Mouse (Mus musculus) gastrocnemius, postnatal 10 days (tissue): ENCODE data around the gene Slc9b1. TPM values are rescaled to one million over a fixed set of nuclear protein-coding genes. Genes with fewer than 3 reads are reported as not detected.

Experiments used
- DNase-seq: peaks from one replicate; pipeline ENCODE4 v3.0.0; 2021; ENCODE audit warnings: mixed read lengths
- total RNA-seq, 2 experiments: library from RNA; stranded (reverse); gene quantifications; 2 replicates each; pipeline ENCODE4 v1.2.3; 2021

Gene Slc9b1
- total RNA-seq, 2 experiments from 2014 or later = not detected

DNA sequence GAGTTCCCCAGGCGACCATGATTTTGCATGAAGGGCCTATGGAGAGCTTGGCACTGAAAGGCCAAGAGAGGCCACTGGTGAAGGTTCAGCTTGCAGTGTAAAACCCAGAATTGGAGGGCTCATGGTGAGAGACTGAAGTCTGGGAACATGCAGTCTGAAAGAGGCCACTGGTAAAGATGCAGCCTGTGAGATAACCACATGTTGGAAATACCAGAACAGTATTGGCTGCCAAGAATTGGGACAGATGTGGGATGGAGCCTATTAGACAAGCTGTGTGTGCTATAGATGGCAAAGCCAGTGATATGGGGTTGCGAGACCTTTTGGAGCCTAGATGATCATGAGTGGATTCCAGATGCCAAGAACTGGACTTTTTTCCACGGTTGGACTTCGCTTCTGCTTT, 32.0 kb downstream of the Slc9b1 start:
- no peak for DNase-seq

DNA sequence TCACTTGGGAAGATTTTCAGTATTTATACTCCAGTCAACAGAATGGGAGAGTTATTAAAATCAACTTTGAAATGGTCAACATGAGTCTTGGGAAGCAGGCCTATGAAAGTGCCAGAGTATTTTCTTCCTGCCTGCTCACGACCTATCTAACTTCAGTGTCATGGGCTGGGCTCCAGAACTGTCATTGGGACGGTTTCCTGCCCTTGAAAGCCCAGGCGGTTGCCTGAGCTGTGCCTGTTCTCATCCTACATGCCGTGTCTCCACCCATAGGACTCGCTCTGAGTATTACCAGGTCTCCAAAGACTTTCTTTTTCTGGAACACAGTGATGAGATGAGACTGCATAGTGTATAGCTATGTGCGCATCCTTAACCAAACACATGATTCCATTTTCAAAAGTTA, 45.4 kb downstream of the Slc9b1 start:
- DNase-seq = no peak

DNA sequence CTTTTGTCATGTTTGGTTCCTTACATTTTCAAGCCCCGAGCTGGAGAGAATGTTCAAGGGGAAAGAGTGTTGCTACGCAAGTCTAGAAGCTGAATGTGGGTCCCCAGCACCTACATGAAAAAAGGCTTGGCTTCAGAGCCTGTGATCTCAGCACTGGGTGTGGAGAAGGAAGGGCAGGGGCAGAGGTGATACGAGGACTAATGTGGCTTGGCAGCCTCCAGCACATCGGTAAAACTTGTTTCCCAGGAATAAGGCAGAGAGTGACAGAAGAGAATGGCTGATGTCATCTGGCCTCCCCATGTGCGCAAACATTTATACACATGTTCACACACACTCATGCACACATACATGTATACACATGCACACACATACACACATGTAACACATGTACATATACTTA, 47.3 kb downstream of the Slc9b1 start:
- no peak for DNase-seq

DNA sequence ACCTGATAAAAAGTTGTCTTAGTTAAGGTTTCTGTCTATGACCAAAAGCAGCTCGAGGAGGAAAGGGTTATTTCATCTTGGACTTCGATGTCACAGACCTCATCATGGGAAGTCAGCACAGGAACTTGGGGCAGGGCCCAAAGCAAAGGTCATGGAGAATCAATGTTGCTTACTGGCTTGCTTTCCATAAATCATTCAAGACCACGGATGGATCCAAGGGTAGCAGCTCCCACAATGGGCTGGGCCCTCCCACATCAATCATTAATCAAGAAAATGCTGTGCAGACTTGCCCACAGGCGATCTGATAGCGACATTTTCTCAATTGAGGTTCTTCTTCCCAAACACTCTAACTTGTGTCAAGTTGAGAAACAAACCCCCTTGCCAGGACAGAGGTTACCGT, 48.3 kb downstream of the Slc9b1 start:
- no peak for DNase-seq

DNA sequence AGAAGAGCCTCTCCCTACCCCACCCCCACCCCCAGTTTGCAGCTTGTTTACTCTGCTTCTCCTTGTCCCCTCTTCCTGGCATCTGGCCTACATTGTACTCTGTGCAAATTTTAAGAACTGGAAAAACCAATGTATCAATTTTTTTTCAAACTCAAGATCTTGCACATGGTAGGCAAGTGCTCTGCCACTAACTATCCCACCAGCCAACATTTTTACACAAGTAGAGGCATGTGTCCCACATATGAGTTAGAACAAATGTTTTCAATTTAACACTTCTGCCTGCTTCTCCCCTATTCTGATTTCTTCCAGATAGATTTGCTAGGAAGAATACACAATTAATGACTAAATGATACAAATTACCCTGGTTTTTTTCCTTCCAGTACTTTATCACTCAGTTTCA, 49.3 kb downstream of the Slc9b1 start:
- DNase-seq = no peak

DNA sequence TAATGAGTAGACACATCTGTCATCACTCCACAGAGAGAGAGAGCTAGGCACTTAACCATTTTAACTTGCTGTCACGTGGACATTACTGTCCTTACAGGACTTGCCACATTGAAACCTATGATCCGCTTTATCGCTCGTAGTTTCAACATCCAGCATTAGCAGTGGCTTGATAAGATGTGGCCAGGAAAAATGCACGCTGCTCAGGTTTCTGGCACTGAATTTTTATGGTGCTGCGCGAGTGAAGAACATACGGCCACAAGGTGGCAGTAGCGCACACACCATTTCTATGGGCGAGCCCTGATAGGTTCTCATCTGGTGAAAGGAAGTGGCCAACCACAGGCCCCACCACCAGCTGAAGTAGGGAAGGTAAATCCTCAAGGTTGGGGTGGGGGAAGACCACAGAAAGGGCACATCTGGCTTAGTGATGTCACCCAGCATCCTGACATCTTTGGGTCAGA, 54.4 kb downstream of the Slc9b1 start:
- peak; percentile 94 for DNase-seq

DNA sequence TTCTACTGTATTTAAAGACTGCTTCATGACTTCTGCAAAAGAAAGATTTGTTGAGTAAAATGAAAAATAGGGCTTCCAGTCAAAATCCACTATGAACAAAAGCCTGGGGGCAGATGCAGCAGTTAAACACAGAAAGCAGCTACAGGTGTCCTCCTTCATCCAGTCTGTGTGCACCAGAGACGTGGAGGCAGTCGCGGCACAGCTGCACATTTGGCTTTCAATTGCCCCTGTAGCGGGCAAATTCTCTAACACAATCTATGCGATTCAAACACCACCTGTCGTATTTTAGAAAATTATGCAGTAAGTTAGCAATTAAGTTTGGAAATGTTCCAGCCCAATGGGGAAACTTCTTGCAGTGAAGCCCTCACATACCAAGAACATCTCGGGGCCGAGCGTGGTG, 55.4 kb downstream of the Slc9b1 start:
- no peak for DNase-seq

DNA sequence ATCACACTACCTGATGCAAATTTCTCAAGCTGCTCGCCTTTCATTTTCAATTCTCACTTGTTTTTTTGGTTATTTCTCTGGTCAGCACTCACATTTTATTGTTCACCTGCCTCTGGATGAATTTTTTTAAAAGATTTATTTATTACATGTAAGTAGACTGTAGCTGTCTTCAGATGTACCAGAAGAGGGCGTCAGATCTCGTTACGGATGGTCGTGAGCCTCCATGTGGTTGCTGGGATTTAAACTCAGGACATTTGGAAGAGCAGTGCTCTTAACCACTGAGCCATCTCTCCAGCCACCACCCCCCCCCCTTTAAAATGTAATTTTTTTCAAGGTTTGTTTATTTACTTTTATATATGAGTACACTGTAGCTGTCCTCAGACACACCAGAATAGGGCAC, 56.0 kb downstream of the Slc9b1 start:
- DNase-seq = no peak

DNA sequence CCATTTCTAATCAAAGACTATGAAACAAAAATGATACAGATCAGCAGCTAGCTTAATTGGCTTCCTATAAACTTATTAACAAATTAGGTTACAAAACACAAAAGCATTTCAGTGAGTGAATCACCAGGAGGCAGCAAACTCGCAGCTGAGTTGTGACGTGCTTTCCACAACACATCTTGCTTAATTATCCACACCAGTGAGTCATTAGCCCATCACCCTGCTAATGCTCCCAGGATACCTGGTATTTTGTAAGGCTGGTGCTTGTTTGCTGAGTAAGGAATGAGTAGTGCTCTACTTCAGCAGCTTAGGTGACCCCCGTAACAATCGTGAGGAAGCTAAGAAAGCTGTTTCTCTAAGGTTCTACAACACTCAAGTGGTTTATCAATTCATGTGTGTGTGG, 56.8 kb downstream of the Slc9b1 start:
- no peak for DNase-seq

DNA sequence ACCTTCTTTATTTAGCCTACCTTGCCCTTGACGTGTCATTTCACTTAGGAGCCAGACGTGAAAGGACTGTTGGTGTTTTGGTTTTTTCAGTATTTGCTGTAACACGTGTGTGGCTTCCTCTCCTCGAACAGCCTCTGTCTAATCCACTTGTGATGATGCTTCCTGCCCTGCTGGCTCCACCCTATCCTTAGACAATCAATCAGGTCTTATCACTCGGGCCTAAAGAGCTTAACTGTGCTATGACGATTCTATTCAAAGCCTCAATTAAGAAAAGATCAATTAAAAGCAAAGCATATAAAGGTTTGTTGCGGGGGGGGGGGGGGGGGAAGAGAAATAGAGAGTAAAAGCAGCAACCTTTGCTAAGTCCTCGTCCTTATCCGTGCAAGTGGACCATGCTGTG, 59.5 kb downstream of the Slc9b1 start:
- no peak for DNase-seq

DNA sequence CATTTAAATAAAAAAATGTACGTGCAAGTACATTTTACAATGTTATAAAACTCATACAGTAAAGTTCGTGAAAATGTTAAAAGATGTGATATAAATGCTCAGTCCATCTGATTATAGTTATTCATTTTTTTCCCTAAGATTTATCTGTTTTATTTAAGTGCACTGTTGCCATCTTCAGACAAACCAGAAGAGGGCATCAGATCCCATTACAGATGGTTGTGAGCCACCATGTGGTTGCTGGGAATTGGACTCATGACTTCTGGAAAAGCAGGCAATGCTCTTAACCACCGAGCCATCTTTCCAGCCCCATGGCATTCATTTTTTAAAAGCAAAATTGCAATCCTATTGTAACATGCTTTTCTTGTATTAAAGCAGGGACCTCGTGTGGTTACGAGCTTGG, 61.4 kb downstream of the Slc9b1 start:
- DNase-seq = no peak

DNA sequence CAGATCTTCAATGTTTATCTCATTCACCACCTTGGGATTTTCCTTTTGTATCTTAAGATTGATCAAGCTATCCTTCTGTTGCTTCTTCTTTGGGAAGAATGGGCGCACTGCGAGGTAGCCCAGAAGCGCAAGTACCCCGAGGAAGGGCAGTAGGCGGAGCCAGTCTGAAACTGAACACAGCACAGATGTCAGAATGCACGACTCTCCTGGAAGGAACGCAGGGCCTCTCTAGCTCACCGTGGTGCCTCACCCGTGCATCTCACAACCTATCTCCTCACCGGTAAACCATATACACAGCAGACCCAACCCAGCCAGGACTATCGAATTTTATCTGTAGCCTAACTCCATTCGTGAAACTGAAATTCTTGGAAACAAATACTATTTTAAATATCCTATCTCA, 63.2 kb downstream of the Slc9b1 start:
- DNase-seq = no peak

DNA sequence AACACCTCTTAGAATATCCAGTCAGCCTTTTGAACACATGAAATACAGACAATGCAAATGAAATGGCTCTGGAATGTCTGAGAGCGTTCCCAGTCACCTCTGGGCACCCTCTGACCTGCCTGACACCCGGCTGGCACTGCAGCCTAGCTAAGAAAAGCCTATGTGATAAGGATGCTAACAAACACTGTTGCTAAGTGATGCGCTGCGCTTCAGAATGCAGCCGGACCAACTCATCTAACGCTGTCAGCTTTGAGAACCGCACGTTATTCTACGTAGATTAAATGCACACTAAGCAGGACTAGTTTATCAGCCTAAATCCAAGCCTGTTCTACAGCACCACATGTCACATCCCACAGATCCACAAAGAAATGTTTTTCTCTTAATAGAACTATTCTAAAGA, 64.0 kb downstream of the Slc9b1 start:
- DNase-seq = no peak

DNA sequence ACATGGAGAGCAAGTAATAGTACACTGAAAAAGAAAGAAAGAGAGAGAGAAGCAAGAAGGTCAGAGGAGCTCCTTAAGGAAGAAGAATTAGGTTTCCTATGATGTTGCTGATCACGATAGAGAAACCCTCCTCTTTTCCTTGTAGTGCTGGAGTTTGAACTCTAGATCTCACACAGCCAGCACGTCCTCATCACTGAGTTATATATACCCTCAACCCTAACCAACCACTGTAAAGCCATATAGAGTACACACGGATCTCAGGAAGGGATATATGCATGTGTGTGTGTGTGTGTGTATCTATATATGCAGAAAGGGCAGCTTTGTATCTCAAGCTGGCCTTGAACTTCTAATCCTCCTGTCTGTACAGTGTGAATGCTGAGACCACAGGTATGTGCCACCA, 69.4 kb downstream of the Slc9b1 start:
- no peak for DNase-seq

DNA sequence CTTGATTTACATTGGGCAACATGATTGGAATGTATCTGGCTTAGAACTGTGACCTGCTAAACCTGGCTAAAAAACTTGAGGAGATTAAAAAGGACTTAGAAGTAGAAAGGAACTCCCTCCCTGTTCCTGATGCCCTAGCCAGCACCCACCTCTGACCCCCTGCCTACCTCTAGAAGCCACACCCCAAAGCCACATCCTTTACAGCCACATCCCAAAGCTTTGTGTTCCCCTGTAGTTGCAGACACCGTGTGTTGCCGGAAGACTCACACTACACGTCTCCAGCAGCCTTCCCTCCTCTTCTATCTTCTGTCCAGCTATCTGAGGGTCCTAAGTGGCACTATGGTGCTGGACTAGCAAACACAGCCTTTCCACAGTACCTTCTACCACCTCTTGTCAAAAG, 70.0 kb downstream of the Slc9b1 start:
- DNase-seq = no peak

DNA sequence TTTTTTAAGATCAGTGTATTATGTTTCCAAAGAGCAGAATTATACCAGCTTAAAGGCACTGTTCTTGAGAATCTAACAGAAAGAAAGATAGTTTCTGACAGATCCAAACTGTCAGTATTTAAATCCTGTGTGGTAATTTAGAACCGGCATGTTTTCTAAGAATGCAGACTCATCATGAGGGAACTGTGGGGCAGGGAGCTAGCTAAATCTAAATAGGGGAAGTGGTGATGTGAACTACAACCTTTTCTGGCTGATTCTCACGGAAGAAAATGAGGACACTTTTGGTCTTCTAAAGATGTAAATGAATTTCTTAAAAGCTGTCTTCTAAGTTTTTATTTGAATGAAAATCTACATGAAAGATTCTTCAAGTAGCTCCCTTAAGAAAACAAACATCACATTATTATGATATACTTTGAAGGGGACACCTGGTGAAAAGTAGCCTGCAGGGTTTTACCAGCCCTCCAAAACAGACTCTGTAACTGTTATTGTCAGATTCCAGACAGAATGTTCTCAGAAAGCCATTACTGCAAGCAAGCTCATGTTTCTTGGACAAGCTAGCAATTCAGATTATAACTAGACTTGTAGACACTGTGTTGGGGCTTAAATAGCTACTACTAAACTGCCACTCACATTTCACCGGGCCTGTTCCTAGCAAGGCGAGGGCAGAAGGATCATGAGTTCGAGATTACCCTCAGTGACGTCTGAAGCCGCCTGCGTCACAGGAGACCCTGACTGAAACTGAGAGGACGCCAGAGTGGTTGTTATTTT, 72.9 kb downstream of the Slc9b1 start:
- no peak for DNase-seq

DNA sequence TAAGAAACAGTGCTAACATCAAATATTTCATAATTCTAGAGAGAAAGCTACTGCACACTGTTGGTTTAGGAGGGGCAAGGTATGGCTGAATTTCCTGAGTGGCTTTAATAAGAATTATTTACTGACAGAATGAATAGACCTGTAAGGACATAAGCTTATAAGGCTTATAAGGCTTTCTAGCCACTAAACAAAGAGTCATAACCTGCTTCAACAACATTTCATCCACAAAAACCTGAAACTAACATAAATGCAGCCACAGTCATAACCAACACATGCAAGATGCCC, 73.4 kb downstream of the Slc9b1 start:
- DNase-seq = no peak

DNA sequence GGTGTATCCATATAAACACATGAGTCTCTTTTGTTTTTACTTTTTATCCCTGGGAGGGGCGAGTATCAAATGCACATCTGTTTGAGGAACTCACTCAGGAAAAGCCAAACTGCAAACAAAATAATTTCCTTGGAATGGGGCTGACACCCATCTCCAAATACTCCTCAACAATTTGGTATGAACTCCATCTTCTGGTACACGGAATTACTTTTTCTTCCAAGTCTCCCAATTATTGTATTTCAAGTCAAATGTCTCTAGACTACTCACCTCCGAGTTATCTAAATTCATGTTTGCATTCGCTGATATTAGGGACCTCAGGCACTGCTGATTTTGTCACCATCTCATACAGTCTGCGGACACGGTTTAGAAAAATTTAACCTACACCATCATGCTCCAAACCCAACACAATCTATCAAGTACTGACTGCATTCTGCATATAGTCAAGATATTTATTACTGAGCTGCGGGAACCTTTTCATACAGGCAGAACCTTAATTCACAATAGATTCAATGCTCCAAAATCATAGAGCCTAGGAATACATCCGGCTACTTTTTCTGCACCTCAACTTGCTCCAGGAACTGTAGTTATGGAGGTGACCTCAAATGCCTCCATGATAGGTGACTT, 74.5 kb downstream of the Slc9b1 start:
- DNase-seq = no peak

DNA sequence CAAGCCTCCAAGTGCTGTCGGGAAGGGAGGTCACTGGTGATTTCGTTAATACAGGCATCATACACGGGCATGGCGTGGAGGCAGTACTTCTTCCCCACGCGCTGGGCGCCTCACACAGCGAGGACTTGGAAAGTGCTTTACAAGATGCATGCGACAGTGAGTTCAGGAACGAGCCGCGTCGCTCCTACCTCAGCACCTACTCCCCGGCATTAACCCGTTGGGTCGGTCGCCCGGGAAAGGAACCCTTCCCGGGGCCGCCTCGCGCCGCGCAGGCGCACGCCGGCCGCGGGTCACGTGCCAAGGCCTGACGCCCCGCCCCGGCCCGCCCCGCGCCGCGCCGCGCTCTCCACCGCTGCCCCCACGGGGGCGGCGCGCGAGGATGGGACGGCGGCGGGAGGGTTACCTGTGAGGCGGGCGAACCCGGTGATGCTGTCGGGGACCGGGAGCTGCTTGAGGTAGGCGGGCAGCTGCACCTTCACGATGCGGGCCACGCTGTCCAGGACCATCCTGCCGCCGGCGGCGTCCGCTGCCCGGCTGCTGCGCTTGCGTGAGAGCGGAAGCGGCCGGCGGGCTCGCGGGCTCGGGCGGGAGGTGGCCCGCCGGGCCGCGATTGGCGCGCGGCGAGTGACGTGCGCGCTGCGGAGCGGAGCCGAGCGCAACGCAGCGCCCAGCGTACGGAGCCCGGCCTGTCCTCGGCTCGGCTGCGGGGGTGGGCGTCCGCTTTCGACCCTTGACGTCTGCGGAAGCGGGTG, 75.2 kb downstream of the Slc9b1 start:
- DNase-seq = peak; percentile 86

DNA sequence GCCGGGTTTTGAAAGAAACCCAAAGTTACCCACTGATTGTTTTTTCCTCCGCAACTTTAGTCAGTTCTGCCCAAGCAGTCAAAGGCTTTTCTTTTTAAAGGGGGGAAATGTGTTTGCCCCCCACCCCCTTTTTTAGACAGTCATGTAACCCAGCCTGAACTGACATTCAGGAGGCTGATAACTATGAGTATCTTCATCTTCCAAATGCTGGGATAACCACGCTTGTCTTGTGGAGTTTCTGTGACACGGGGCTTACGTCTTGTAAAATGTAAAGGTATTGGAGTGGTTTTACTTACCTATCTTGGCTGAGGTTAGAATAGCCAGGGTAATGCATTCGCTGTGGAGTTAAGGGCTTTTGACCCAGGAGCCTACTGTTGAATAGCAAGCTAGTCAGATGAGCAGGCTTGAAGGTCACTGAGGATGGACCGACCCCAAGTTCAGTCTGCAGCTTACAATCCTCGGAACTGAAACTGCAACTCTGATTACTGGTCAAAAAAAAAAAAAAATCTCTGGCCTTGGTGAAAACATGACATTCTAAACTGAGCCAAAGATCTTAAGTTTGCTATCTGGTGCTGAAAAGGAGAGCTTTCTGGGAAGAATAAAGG, 75.9 kb downstream of the Slc9b1 start, which contains the start of gene Cisd2:
Cisd2 (minus strand) TSS at position 318 of the 605 bp plus-strand sequence.
- no peak for DNase-seq

DNA sequence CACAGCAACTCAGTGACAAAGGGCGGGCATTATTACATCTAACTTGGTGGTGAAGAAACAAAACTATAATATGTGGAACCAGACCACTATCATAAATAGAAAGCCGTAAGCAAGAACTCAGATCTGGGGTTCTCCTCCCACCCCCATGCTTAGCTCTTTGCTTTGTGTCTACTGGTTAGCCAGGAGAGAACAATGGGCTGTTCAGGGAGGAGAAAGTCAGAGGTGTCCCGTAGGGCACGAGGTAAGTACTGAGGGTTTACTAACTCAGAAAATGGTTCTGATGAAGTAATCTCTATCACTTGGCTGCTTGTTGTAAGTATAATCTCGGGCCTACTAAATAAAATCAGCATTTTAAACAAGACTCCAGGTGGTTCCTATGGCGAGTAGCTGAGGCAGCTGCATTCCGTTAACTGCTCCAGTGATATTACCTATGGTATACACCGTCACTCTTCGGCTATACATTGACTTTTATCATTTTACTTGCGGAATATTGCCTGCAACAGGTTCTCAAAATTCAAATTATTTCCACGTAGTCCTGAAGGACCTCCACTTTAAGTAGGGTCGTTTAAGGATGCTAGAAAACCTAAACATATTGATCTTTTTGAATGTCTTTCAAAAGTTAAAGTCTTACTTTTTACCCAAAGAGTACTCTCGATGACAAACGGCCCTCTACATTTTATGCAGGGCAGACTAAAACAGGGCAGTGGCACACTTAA, 89.2 kb downstream of the Slc9b1 start:
- DNase-seq = no peak

DNA sequence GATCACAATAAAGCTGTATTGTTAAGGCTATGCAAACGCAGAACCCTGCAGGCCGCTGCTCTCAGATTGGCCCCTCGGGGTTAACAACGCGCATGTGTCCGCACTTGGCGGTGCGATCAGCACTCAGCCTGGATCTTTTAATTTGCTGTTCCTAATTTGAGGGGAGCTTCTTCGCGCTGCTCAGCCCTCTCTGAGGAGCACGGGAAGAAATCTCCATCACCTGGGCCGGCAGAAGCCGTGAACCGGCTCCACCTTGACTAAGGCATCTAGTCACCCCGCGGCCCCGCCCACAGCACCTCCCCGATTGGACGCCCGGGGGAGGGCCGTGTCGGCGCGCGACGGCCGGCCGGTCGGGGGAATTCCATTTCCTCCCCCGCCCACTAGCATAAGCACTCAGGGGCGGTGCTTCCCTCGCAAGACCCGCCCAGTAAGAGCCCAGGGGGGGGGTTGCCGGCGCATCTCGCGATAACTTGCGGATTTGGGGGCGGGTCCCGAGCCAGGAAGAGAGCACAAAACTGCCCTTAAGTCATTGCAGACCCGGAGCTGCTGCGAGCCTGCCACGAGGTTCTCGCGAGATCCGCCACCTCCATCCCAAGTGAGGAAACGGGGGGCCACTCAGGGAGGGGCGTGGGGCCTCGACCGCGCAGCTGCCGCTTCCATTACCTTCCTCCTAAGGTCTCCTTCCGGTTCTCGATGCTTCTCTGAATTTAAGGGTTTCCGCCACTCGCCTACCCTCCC, 90.1 kb downstream of the Slc9b1 start, which contains the start of gene Ube2d3:
Ube2d3 (plus strand) TSS at position 392 of the 738 bp plus-strand sequence.
- DNase-seq = peak; percentile 98
